Mouse (Mus musculus): ENCODE measurements around the gene Ppp4r2. TPM values are rescaled to one million over a fixed set of nuclear protein-coding genes. Genes with fewer than 3 reads are reported as not detected.

Ppp4r2 gene
- polyA plus RNA-seq, 1 experiment, result 155 TPM

- TF ChIP-seq POLR2A (IDR thresholded peaks at IDR 0.05; ENCODE audit: low read depth, low read length) (no peak), CTCF (IDR thresholded peaks at IDR 0.05; ENCODE audit: borderline replicate concordance, insufficient read depth, low read length) (no peak)
- no peak overlapping the region for H3K4me3 ChIP-seq (ENCODE audit: insufficient read depth, low read length)
- no peak overlapping the region for H3K27ac ChIP-seq (ENCODE audit: insufficient read depth, low read length)
- H3K4me1 ChIP-seq (ENCODE audit: control insufficient read depth, insufficient read depth, low read length), result no peaks in the 10 kb centered on the region
Measured at GRCm38 (mm10) chr6:100879607-100880006, 46.2 kb downstream of the Ppp4r2 start.

GRCm38 (mm10) chr6:100881657-100882056, 48.2 kb downstream of the Ppp4r2 start:
- Histone ChIP-seq H3K4me3 (ENCODE audit: insufficient read depth, low read length) (no peak overlapping the region), H3K4me1 (ENCODE audit: control insufficient read depth, insufficient read depth, low read length) (no peaks in the 10 kb centered on the region), H3K27ac (ENCODE audit: insufficient read depth, low read length) (no peak overlapping the region)
- TF ChIP-seq CTCF (IDR thresholded peaks at IDR 0.05; ENCODE audit: borderline replicate concordance, insufficient read depth, low read length) (no peak), POLR2A (IDR thresholded peaks at IDR 0.05; ENCODE audit: low read depth, low read length) (no peak)

- no peak overlapping the region for H3K27ac ChIP-seq (ENCODE audit: insufficient read depth, low read length)
- no peak for TF ChIP-seq POLR2A (IDR thresholded peaks at IDR 0.05; ENCODE audit: low read depth, low read length)
- TF ChIP-seq CTCF (IDR thresholded peaks at IDR 0.05; ENCODE audit: borderline replicate concordance, insufficient read depth, low read length), result peak; percentile 69; the same call in 1 of the 2 replicates
Measured at GRCm38 (mm10) chr6:100882381-100883213, 49.2 kb downstream of the Ppp4r2 start.

GRCm38 (mm10) chr6:100883233-100883632, 49.8 kb downstream of the Ppp4r2 start:
- H3K27ac ChIP-seq (ENCODE audit: insufficient read depth, low read length), result no peak overlapping the region
- TF ChIP-seq POLR2A (IDR thresholded peaks at IDR 0.05; ENCODE audit: low read depth, low read length), result no peak
- no peak for TF ChIP-seq CTCF (IDR thresholded peaks at IDR 0.05; ENCODE audit: borderline replicate concordance, insufficient read depth, low read length)
- no peak overlapping the region for H3K4me3 ChIP-seq (ENCODE audit: insufficient read depth, low read length)
- no peaks in the 10 kb centered on the region for H3K4me1 ChIP-seq (ENCODE audit: control insufficient read depth, insufficient read depth, low read length)

More at GRCm38 (mm10) chr6:100882381-100883213, 49.2 kb downstream of the Ppp4r2 start:
- Histone ChIP-seq H3K4me3 (ENCODE audit: insufficient read depth, low read length) (no peak overlapping the region), H3K4me1 (ENCODE audit: control insufficient read depth, insufficient read depth, low read length) (no peaks in the 10 kb centered on the region)

GRCm38 (mm10) chr6:100884594-100885225, 51.3 kb downstream of the Ppp4r2 start:
- Histone ChIP-seq H3K4me3 (ENCODE audit: insufficient read depth, low read length) (no peak overlapping the region), H3K27ac (ENCODE audit: insufficient read depth, low read length) (no peak overlapping the region), H3K4me1 (ENCODE audit: control insufficient read depth, insufficient read depth, low read length) (no peaks in the 10 kb centered on the region)
- TF ChIP-seq CTCF (IDR thresholded peaks at IDR 0.05; ENCODE audit: borderline replicate concordance, insufficient read depth, low read length) (no peak), POLR2A (IDR thresholded peaks at IDR 0.05; ENCODE audit: low read depth, low read length) (no peak)

GRCm38 (mm10) chr6:100885376-100885775, 52.0 kb downstream of the Ppp4r2 start:
- TF ChIP-seq POLR2A (IDR thresholded peaks at IDR 0.05; ENCODE audit: low read depth, low read length) (no peak), CTCF (IDR thresholded peaks at IDR 0.05; ENCODE audit: borderline replicate concordance, insufficient read depth, low read length) (no peak)
- Histone ChIP-seq H3K27ac (ENCODE audit: insufficient read depth, low read length) (no peak overlapping the region), H3K4me1 (ENCODE audit: control insufficient read depth, insufficient read depth, low read length) (no peaks in the 10 kb centered on the region), H3K4me3 (ENCODE audit: insufficient read depth, low read length) (no peak overlapping the region)

- TF ChIP-seq CTCF (IDR thresholded peaks at IDR 0.05; ENCODE audit: borderline replicate concordance, insufficient read depth, low read length), result no peak
- no peak for TF ChIP-seq POLR2A (IDR thresholded peaks at IDR 0.05; ENCODE audit: low read depth, low read length)
- Histone ChIP-seq H3K27ac (ENCODE audit: insufficient read depth, low read length) (no peak overlapping the region), H3K4me1 (ENCODE audit: control insufficient read depth, insufficient read depth, low read length) (no peaks in the 10 kb centered on the region), H3K4me3 (ENCODE audit: insufficient read depth, low read length) (no peak overlapping the region)
Measured at GRCm38 (mm10) chr6:100887012-100887411, 53.6 kb downstream of the Ppp4r2 start.

- TF ChIP-seq CTCF (IDR thresholded peaks at IDR 0.05; ENCODE audit: borderline replicate concordance, insufficient read depth, low read length), result no peak
- TF ChIP-seq POLR2A (IDR thresholded peaks at IDR 0.05; ENCODE audit: low read depth, low read length), result no peak
- no peak overlapping the region for H3K4me3 ChIP-seq (ENCODE audit: insufficient read depth, low read length)
- no peaks in the 10 kb centered on the region for H3K4me1 ChIP-seq (ENCODE audit: control insufficient read depth, insufficient read depth, low read length)
- no peak overlapping the region for H3K27ac ChIP-seq (ENCODE audit: insufficient read depth, low read length)
Measured at GRCm38 (mm10) chr6:100889340-100889739, 55.9 kb downstream of the Ppp4r2 start.

GRCm38 (mm10) chr6:100892489-100892888, 59.1 kb downstream of the Ppp4r2 start:
- Histone ChIP-seq H3K4me3 (ENCODE audit: insufficient read depth, low read length) (no peak overlapping the region), H3K4me1 (ENCODE audit: control insufficient read depth, insufficient read depth, low read length) (no peaks in the 10 kb centered on the region), H3K27ac (ENCODE audit: insufficient read depth, low read length) (no peak overlapping the region)
- TF ChIP-seq POLR2A (IDR thresholded peaks at IDR 0.05; ENCODE audit: low read depth, low read length) (no peak), CTCF (IDR thresholded peaks at IDR 0.05; ENCODE audit: borderline replicate concordance, insufficient read depth, low read length) (no peak)

GRCm38 (mm10) chr6:100893073-100893472, 59.7 kb downstream of the Ppp4r2 start:
- H3K27ac ChIP-seq (ENCODE audit: insufficient read depth, low read length), result no peak overlapping the region
- no peaks in the 10 kb centered on the region for H3K4me1 ChIP-seq (ENCODE audit: control insufficient read depth, insufficient read depth, low read length)
- TF ChIP-seq CTCF (IDR thresholded peaks at IDR 0.05; ENCODE audit: borderline replicate concordance, insufficient read depth, low read length) (no peak), POLR2A (IDR thresholded peaks at IDR 0.05; ENCODE audit: low read depth, low read length) (no peak)
- no peak overlapping the region for H3K4me3 ChIP-seq (ENCODE audit: insufficient read depth, low read length)
